Mouse (Mus musculus) hindbrain, embryonic 11.5 days (tissue): Measurements from ENCODE around the gene Nkx2-2. TPM values are rescaled to one million over a fixed set of nuclear protein-coding genes. Genes with fewer than 3 reads are reported as not detected.
"Not testable (repeated sequence)": the region's sequence is repeated elsewhere in the genome, so short reads cannot be mapped to it uniquely, and the experiment has no call there.

ENCODE experiments used
- ATAC-seq: fragments of 200-750 bp; cut with Nextera tagmentation; 2 replicates; pipeline ENCODE4 v1.8.0; 2017; ENCODE audit warnings: mild to moderate bottlenecking, moderate TSS enrichment, moderate library complexity; ENCODE audit not compliant: low FRiP score
- DNase-seq: peaks from one replicate; pipeline ENCODE4 v3.0.0-alpha.2; 2015; ENCODE audit warnings: low spot score
- H3K27ac ChIP-seq: fragments of 300-500 bp; sonication (generic); 2 replicates; pipeline ENCODE4 v1.5.1; 2014; ENCODE audit warnings: mild to moderate bottlenecking, low read depth, low read length
- H3K27me3 ChIP-seq: fragments of 300-500 bp; sonication (generic); 2 replicates; pipeline ENCODE4 v1.6.1; 2014; ENCODE audit warnings: mild to moderate bottlenecking, low read length, moderate library complexity, mixed read lengths; ENCODE audit not compliant: control insufficient read depth, insufficient read depth
- H3K36me3 ChIP-seq: fragments of 300-500 bp; sonication (generic); 2 replicates; pipeline ENCODE4 v1.6.1; 2014; ENCODE audit warnings: mild to moderate bottlenecking, low read length, moderate library complexity, mixed read lengths; ENCODE audit not compliant: control insufficient read depth, insufficient read depth
- H3K4me1 ChIP-seq: fragments of 300-500 bp; sonication (generic); replicated peaks from 2 replicates; pipeline ENCODE4 v1.6.1; 2014; ENCODE audit warnings: low read length, mixed read lengths; ENCODE audit not compliant: control insufficient read depth, insufficient read depth
- H3K4me2 ChIP-seq: fragments of 300-500 bp; sonication (generic); replicated peaks from 2 replicates; pipeline ENCODE4 v1.6.1; 2014; ENCODE audit warnings: mild to moderate bottlenecking, low read depth, low read length
- H3K4me3 ChIP-seq: fragments of 300-500 bp; sonication (generic); 2 replicates; pipeline ENCODE4 v1.5.1; 2014; ENCODE audit warnings: low read depth, low read length
- H3K9ac ChIP-seq: fragments of 300-500 bp; sonication (generic); 2 replicates; pipeline ENCODE4 v1.6.1; 2014; ENCODE audit warnings: low read depth, low read length
- H3K9me3 ChIP-seq: fragments of 300-500 bp; sonication (generic); 2 replicates; pipeline ENCODE4 v1.6.1; 2016; ENCODE audit warnings: low read length; ENCODE audit not compliant: control insufficient read depth
- WGBS: fragments of 180-500 bp; shearing (Covaris S2); extraction: QIAGEN DNeasy Blood & Tissue Kit; methylation state at CpG from one replicate; pipeline ENCODE4 v1.1.7; 2014; 5-methylcytosine and 5-hydroxymethylcytosine counted together
- polyA plus RNA-seq: library from polyadenylated mRNA; unstranded; fragments of >200 nt; fragmentation: Nextera tagmentation; extraction: Ambion mirVana; gene quantifications from 2 replicates; pipeline ENCODE4 v1.2.1, GENCODE M21; 2014

Nkx2-2 gene
- polyA plus RNA-seq, 1 experiment from 2014 or later = 5.7 TPM

- Histone ChIP-seq H3K36me3 (no peaks in the 10 kb centered on the region), H3K27me3 (peaks cover 28% of the 10 kb centered on the region)
- DNase-seq = no peak
Measured at GRCm38 (mm10) chr2:147173751-147174150, 20.3 kb downstream of the Nkx2-2 start.

GRCm38 (mm10) chr2:147170538-147170937 lies 23.5 kb downstream of the Nkx2-2 start:
- WGBS = 94% methylated on average over 9 of the region's 9 CpGs
- H3K4me3 ChIP-seq, H3K27ac ChIP-seq, H3K9ac ChIP-seq, H3K4me1 ChIP-seq, H3K9me3 ChIP-seq, H3K4me2 ChIP-seq, DNase-seq, H3K36me3 ChIP-seq, ATAC-seq: not testable (repeated sequence)
- H3K27me3 ChIP-seq = peaks cover 11% of the 10 kb centered on the region

More at GRCm38 (mm10) chr2:147173751-147174150, 20.3 kb downstream of the Nkx2-2 start:
- Histone ChIP-seq H3K4me1 (no peaks in the 10 kb centered on the region), H3K4me3 (no peak overlapping the region), H3K9ac (no peak overlapping the region), H3K27ac (no peak overlapping the region), H3K9me3 (no peaks in the 10 kb centered on the region), H3K4me2 (no peak overlapping the region)
- ATAC-seq = no peak

- no peaks in the 10 kb centered on the region for H3K4me1 ChIP-seq
- ATAC-seq (no peak), DNase-seq (no peak)
- no peaks in the 10 kb centered on the region for H3K9me3 ChIP-seq
- no peak overlapping the region for H3K27ac ChIP-seq
- no peak overlapping the region for H3K4me2 ChIP-seq
- H3K4me3 ChIP-seq = no peak overlapping the region
- no peaks in the 10 kb centered on the region for H3K36me3 ChIP-seq
- no peak overlapping the region for H3K9ac ChIP-seq
- WGBS = 77% methylated on average over 1 of the region's 1 CpGs
- H3K27me3 ChIP-seq = no peaks in the 10 kb centered on the region
Measured at GRCm38 (mm10) chr2:147165863-147166262, 28.2 kb downstream of the Nkx2-2 start.

GRCm38 (mm10) chr2:147165376-147165775 lies 28.7 kb downstream of the Nkx2-2 start:
- Histone ChIP-seq H3K36me3 (no peaks in the 10 kb centered on the region), H3K4me1 (no peaks in the 10 kb centered on the region), H3K9ac (no peak overlapping the region), H3K9me3 (no peaks in the 10 kb centered on the region), H3K27ac (no peak overlapping the region), H3K4me3 (no peak overlapping the region), H3K4me2 (no peak overlapping the region), H3K27me3 (no peaks in the 10 kb centered on the region)
- WGBS = 84% methylated on average over 3 of the region's 3 CpGs
- ATAC-seq (no peak), DNase-seq (no peak)

- ATAC-seq (no peak), DNase-seq (no peak)
- H3K36me3 ChIP-seq = no peaks in the 10 kb centered on the region
- no peaks in the 10 kb centered on the region for H3K27me3 ChIP-seq
- no peaks in the 10 kb centered on the region for H3K9me3 ChIP-seq
- WGBS = 71% methylated on average over 2 of the region's 2 CpGs
- no peak overlapping the region for H3K4me2 ChIP-seq
- H3K4me3 ChIP-seq = no peak overlapping the region
- no peaks in the 10 kb centered on the region for H3K4me1 ChIP-seq
- no peak overlapping the region for H3K9ac ChIP-seq
- no peak overlapping the region for H3K27ac ChIP-seq
Measured at GRCm38 (mm10) chr2:147152543-147152942, 41.5 kb downstream of the Nkx2-2 start.

Other genes starting within 250 kb of the Nkx2-2 start
- 102 and 111 TPM in 2 replicates for gene Xrn2, start 181.2 kb downstream of the Nkx2-2 start, polyA plus RNA-seq
- 0.11 TPM in 1 of 2 replicates, not detected in the other for gene Nkx2-4, start 108.8 kb downstream of the Nkx2-2 start, polyA plus RNA-seq
- gene Pax1, start 167.7 kb upstream of the Nkx2-2 start, polyA plus RNA-seq = 1.9 and 2.5 TPM in 2 replicates